Mouse (Mus musculus) limb, embryonic 15.5 days (tissue): Measurements from ENCODE around the gene Tarbp2. TPM values are rescaled to one million over a fixed set of nuclear protein-coding genes. Genes with fewer than 3 reads are reported as not detected.

Source experiments
- ATAC-seq: fragments of 200-750 bp; cut with Nextera tagmentation; 2 replicates; pipeline ENCODE4 v1.8.0; 2017; ENCODE audit warnings: low read depth, moderate TSS enrichment; ENCODE audit not compliant: insufficient number of reproducible peaks, low FRiP score, low TSS enrichment
- H3K27ac ChIP-seq: fragments of 300-500 bp; sonication (generic); 2 replicates; pipeline ENCODE4 v1.5.1; 2015; ENCODE audit warnings: moderate library complexity, mild to moderate bottlenecking, inconsistent platforms
- H3K27me3 ChIP-seq: fragments of 300-500 bp; sonication (generic); 2 replicates; pipeline ENCODE4 v1.6.1; 2015; ENCODE audit warnings: inconsistent platforms
- H3K36me3 ChIP-seq: fragments of 300-500 bp; sonication (generic); 2 replicates; pipeline ENCODE4 v1.6.1; 2015; ENCODE audit warnings: inconsistent platforms
- H3K4me1 ChIP-seq: fragments of 300-500 bp; sonication (generic); 2 replicates; pipeline ENCODE4 v1.6.1; 2015; ENCODE audit warnings: inconsistent platforms
- H3K4me2 ChIP-seq: fragments of 300-500 bp; sonication (generic); 2 replicates; pipeline ENCODE4 v1.6.1; 2015; ENCODE audit warnings: mild to moderate bottlenecking, inconsistent platforms
- H3K4me3 ChIP-seq: fragments of 300-500 bp; sonication (generic); 2 replicates; pipeline ENCODE4 v1.5.1; 2015; ENCODE audit warnings: mild to moderate bottlenecking, inconsistent platforms
- H3K9ac ChIP-seq: fragments of 300-500 bp; sonication (generic); 2 replicates; pipeline ENCODE4 v1.6.1; 2015; ENCODE audit warnings: inconsistent platforms
- H3K9me3 ChIP-seq: fragments of 300-500 bp; sonication (generic); 2 replicates; pipeline ENCODE4 v1.6.1; 2016; ENCODE audit warnings: inconsistent platforms
- WGBS: fragments of 180-500 bp; shearing (Covaris S2); methylation state at CpG from one replicate; pipeline ENCODE4 v1.1.7; 2015; 5-methylcytosine and 5-hydroxymethylcytosine counted together
- polyA plus RNA-seq: library from polyadenylated mRNA; unstranded; fragments of >200 nt; fragmentation: Nextera tagmentation; extraction: Ambion mirVana; gene quantifications from 2 replicates; pipeline ENCODE4 v1.2.1, GENCODE M21; 2015

Tarbp2 gene
- polyA plus RNA-seq = 81.0 and 88.5 TPM in 2 replicates

GRCm38 (mm10) chr15:102517976-102518858 lies at the start of gene Tarbp2:
TSS of gene Tarbp2 (plus strand) at chr15:102518192.
- under 1% methylated on average over 60 of the region's 60 CpGs for WGBS

GRCm38 (mm10) chr15:102468675-102469370 lies 49.2 kb upstream of the Tarbp2 start:
- Histone ChIP-seq H3K27ac (no peak overlapping the region), H3K4me1 (peaks cover 7% of the 10 kb centered on the region; the same call in 1 of the 2 replicates), H3K9ac (no peak overlapping the region), H3K4me2 (no peak overlapping the region), H3K9me3 (no peaks in the 10 kb centered on the region), H3K4me3 (no peak overlapping the region), H3K27me3 (no peaks in the 10 kb centered on the region), H3K36me3 (peaks cover 4% of the 10 kb centered on the region; the same call in 1 of the 2 replicates)
- 97% methylated on average over 9 of the region's 9 CpGs for WGBS
- no peak for ATAC-seq

More at GRCm38 (mm10) chr15:102517976-102518858, at the start of gene Tarbp2:
- peak within 1 kb of the TSS; percentile 90 for H3K9ac ChIP-seq
- ATAC-seq = peak; percentile 93
- peak within 1 kb of the TSS; percentile 72 for H3K4me3 ChIP-seq
- H3K4me2 ChIP-seq = peak within 1 kb of the TSS; percentile 92
- peaks cover 31% of the 10 kb centered on the region for H3K36me3 ChIP-seq
- no peaks in the 10 kb centered on the region for H3K9me3 ChIP-seq
- H3K27ac ChIP-seq = peak within 1 kb of the TSS; percentile 100
- H3K27me3 ChIP-seq = no peaks in the 10 kb centered on the region
- peaks cover 35% of the 10 kb centered on the region for H3K4me1 ChIP-seq

GRCm38 (mm10) chr15:102470183-102470604 lies 47.8 kb upstream of the Tarbp2 start, which contains the start of gene Pcbp2:
TSS of gene Pcbp2 (plus strand) at chr15:102470539.
- H3K27ac ChIP-seq = peak within 1 kb of the TSS; percentile 99
- peak within 1 kb of the TSS; percentile 95 for H3K9ac ChIP-seq
- no peaks in the 10 kb centered on the region for H3K9me3 ChIP-seq
- H3K4me1 ChIP-seq = peaks cover 7% of the 10 kb centered on the region; the same call in 1 of the 2 replicates
- H3K4me3 ChIP-seq = peak within 1 kb of the TSS; percentile 82
- peak; percentile 98 for ATAC-seq
- peak within 1 kb of the TSS; percentile 45 for H3K4me2 ChIP-seq
- H3K27me3 ChIP-seq = no peaks in the 10 kb centered on the region
- peaks cover 17% of the 10 kb centered on the region for H3K36me3 ChIP-seq
- under 1% methylated on average over 34 of the region's 40 CpGs for WGBS

- Histone ChIP-seq H3K9me3 (no peaks in the 10 kb centered on the region), H3K4me3 (peak overlapping the region; percentile 82), H3K27me3 (no peaks in the 10 kb centered on the region), H3K27ac (peak overlapping the region; percentile 99), H3K4me2 (peak overlapping the region; percentile 45), H3K9ac (peak overlapping the region; percentile 95), H3K4me1 (peaks cover 7% of the 10 kb centered on the region; the same call in 1 of the 2 replicates), H3K36me3 (peaks cover 22% of the 10 kb centered on the region)
- under 1% methylated on average over 38 of the region's 67 CpGs for WGBS
- ATAC-seq = peak; percentile 76
These were observed 47.2 kb upstream of the Tarbp2 start for GRCm38 (mm10) chr15:102470605-102471294.

GRCm38 (mm10) chr15:102471295-102471645 lies 46.7 kb upstream of the Tarbp2 start:
- Histone ChIP-seq H3K9me3 (no peaks in the 10 kb centered on the region), H3K27me3 (no peaks in the 10 kb centered on the region), H3K4me3 (peak overlapping the region; percentile 82), H3K4me1 (peaks cover 7% of the 10 kb centered on the region; the same call in 1 of the 2 replicates), H3K27ac (peak overlapping the region; percentile 99), H3K36me3 (peaks cover 27% of the 10 kb centered on the region), H3K9ac (peak overlapping the region; percentile 95), H3K4me2 (peak overlapping the region; percentile 45)
- peak; percentile 0; the same call in 1 of the 2 replicates for ATAC-seq
- WGBS = 0% methylated on average over 10 of the region's 10 CpGs

GRCm38 (mm10) chr15:102471727-102472126 lies 46.3 kb upstream of the Tarbp2 start:
- Histone ChIP-seq H3K27ac (no peak overlapping the region; the same call in 1 of the 2 replicates), H3K4me1 (peaks cover 7% of the 10 kb centered on the region; the same call in 1 of the 2 replicates), H3K9ac (peak overlapping the region; percentile 95), H3K36me3 (peaks cover 31% of the 10 kb centered on the region), H3K27me3 (no peaks in the 10 kb centered on the region), H3K4me2 (peak overlapping the region; percentile 45), H3K9me3 (no peaks in the 10 kb centered on the region), H3K4me3 (peak overlapping the region; percentile 82)
- no peak for ATAC-seq

GRCm38 (mm10) chr15:102473246-102473645 lies 44.7 kb upstream of the Tarbp2 start:
- no peak overlapping the region for H3K4me3 ChIP-seq
- H3K4me1 ChIP-seq = peaks cover 7% of the 10 kb centered on the region; the same call in 1 of the 2 replicates
- 70% methylated on average over 2 of the region's 2 CpGs for WGBS
- ATAC-seq = no peak
- H3K9ac ChIP-seq = no peak overlapping the region
- H3K4me2 ChIP-seq = no peak overlapping the region
- no peaks in the 10 kb centered on the region for H3K9me3 ChIP-seq
- H3K27ac ChIP-seq = no peak overlapping the region
- H3K36me3 ChIP-seq = peaks cover 44% of the 10 kb centered on the region
- no peaks in the 10 kb centered on the region for H3K27me3 ChIP-seq

GRCm38 (mm10) chr15:102474520-102474919 lies 43.5 kb upstream of the Tarbp2 start:
- H3K27ac ChIP-seq = no peak overlapping the region
- H3K9me3 ChIP-seq = no peaks in the 10 kb centered on the region
- H3K27me3 ChIP-seq = no peaks in the 10 kb centered on the region
- no peak overlapping the region for H3K4me2 ChIP-seq
- H3K9ac ChIP-seq = no peak overlapping the region
- no peak overlapping the region for H3K4me3 ChIP-seq
- ATAC-seq = no peak
- H3K4me1 ChIP-seq = peaks cover 7% of the 10 kb centered on the region; the same call in 1 of the 2 replicates
- H3K36me3 ChIP-seq = peaks cover 55% of the 10 kb centered on the region
- WGBS = 90% methylated on average over 2 of the region's 2 CpGs

GRCm38 (mm10) chr15:102483136-102483535 lies 34.9 kb upstream of the Tarbp2 start:
- H3K36me3 ChIP-seq = peaks cover 75% of the 10 kb centered on the region
- no peak overlapping the region for H3K4me2 ChIP-seq
- H3K9me3 ChIP-seq = no peaks in the 10 kb centered on the region
- no peak overlapping the region for H3K4me3 ChIP-seq
- H3K4me1 ChIP-seq = no peaks in the 10 kb centered on the region
- H3K9ac ChIP-seq = no peak overlapping the region
- WGBS = 84% methylated on average over 3 of the region's 3 CpGs
- no peaks in the 10 kb centered on the region for H3K27me3 ChIP-seq
- no peak for ATAC-seq
- no peak overlapping the region for H3K27ac ChIP-seq

- Histone ChIP-seq H3K9me3 (no peaks in the 10 kb centered on the region), H3K4me3 (no peak overlapping the region), H3K27me3 (no peaks in the 10 kb centered on the region), H3K27ac (no peak overlapping the region), H3K36me3 (peaks cover 82% of the 10 kb centered on the region), H3K9ac (no peak overlapping the region), H3K4me2 (no peak overlapping the region), H3K4me1 (no peaks in the 10 kb centered on the region)
- WGBS = 84% methylated on average over 12 of the region's 12 CpGs
- no peak for ATAC-seq
These were observed 32.1 kb upstream of the Tarbp2 start for GRCm38 (mm10) chr15:102485853-102486252.

- Histone ChIP-seq H3K4me2 (no peak overlapping the region), H3K9me3 (no peaks in the 10 kb centered on the region), H3K4me1 (no peaks in the 10 kb centered on the region), H3K36me3 (peaks cover 77% of the 10 kb centered on the region), H3K9ac (no peak overlapping the region), H3K4me3 (no peak overlapping the region), H3K27ac (no peak overlapping the region), H3K27me3 (no peaks in the 10 kb centered on the region)
- no peak for ATAC-seq
- 73% methylated on average over 1 of the region's 1 CpGs for WGBS
These were observed 30.3 kb upstream of the Tarbp2 start for GRCm38 (mm10) chr15:102487664-102488063.
